Mouse (Mus musculus): Measurements from ENCODE around the gene Wnt3a. TPM values are rescaled to one million over a fixed set of nuclear protein-coding genes. Genes with fewer than 3 reads are reported as not detected.
A peak's percentile ranks its signal among the peaks of the same experiment; 100 is the strongest.

Gene Wnt3a
- polyA plus RNA-seq, 1 experiment from 2014 or later, result not detected

DNA sequence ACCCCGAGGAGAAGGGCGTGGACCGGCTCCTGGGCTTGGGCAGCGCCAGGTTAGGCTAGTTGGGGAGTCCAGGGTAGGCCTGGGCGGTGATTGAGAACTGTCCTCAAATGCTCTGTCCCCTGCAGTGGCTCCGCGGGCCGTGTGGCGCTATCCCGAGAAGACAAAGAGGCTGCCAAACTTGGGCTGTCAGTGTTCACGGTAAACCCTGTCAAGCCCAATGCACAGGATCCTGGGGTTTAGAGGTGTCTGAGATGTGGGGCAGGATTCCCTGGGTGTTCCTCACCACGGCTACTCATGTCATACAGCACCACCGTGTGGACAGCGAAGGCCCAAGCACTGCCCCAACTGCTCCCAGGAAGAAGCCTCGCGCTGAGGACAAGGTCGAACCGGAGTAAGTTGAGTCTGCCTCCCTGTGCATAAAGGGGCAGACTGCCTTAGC is 81.5 kb downstream of the Wnt3a start:
- Histone ChIP-seq H3K4me2 (ENCODE audit: low read depth, low read length) (peak overlapping the region; percentile 73), H3K9ac (ENCODE audit: low read length) (peak overlapping the region; percentile 88), H3K36me3 (ENCODE audit: control insufficient read depth, insufficient read depth) (peaks cover 43% of the 10 kb centered on the region), H3K27ac (ENCODE audit: low read length) (peak overlapping the region; percentile 90), H3K4me3 (ENCODE audit: low read length) (peak overlapping the region; percentile 77), H3K9me3 (replicated peaks; ENCODE audit: control insufficient read depth, low read length) (no peaks in the 10 kb centered on the region), H3K4me1 (ENCODE audit: control insufficient read depth, insufficient read depth, low read length) (peaks cover 21% of the 10 kb centered on the region), H3K27me3 (ENCODE audit: control insufficient read depth, insufficient read depth, low read length) (no peaks in the 10 kb centered on the region)
- WGBS, result 9% methylated on average over 18 of the region's 18 CpGs
- peak; percentile 49 for ATAC-seq (replicated peaks; ENCODE audit: extremely low read depth, insufficient read depth, low FRiP score)

GRCm38 (mm10) chr11:59208153-59208831 is 82.3 kb downstream of the Wnt3a start, which contains the start of gene 2310033P09Rik:
2310033P09Rik (plus strand) TSS chr11:59208321.
- peaks cover 43% of the 10 kb centered on the region for H3K36me3 ChIP-seq (ENCODE audit: control insufficient read depth, insufficient read depth)
- under 1% methylated on average over 67 of the region's 67 CpGs for WGBS
- peak within 1 kb of the TSS; percentile 77 for H3K4me3 ChIP-seq (ENCODE audit: low read length)
- no peaks in the 10 kb centered on the region for H3K9me3 ChIP-seq (replicated peaks; ENCODE audit: control insufficient read depth, low read length)
- H3K27me3 ChIP-seq (ENCODE audit: control insufficient read depth, insufficient read depth, low read length), result no peaks in the 10 kb centered on the region
- peak; percentile 87 for ATAC-seq (replicated peaks; ENCODE audit: extremely low read depth, insufficient read depth, low FRiP score)
- H3K9ac ChIP-seq (ENCODE audit: low read length), result peak within 1 kb of the TSS; percentile 88
- peaks cover 16% of the 10 kb centered on the region for H3K4me1 ChIP-seq (ENCODE audit: control insufficient read depth, insufficient read depth, low read length)
- peak within 1 kb of the TSS; percentile 90 for H3K27ac ChIP-seq (ENCODE audit: low read length)
- peak within 1 kb of the TSS; percentile 73 for H3K4me2 ChIP-seq (ENCODE audit: low read depth, low read length)

- peak within 1 kb of the TSS; percentile 80 for H3K27ac ChIP-seq (ENCODE audit: low read length)
- peak within 1 kb of the TSS; percentile 85 for H3K4me3 ChIP-seq (ENCODE audit: low read length)
- peaks cover 22% of the 10 kb centered on the region for H3K36me3 ChIP-seq (ENCODE audit: control insufficient read depth, insufficient read depth)
- H3K9me3 ChIP-seq (replicated peaks; ENCODE audit: control insufficient read depth, low read length), result no peaks in the 10 kb centered on the region
- peak; percentile 90 for ATAC-seq (replicated peaks; ENCODE audit: extremely low read depth, insufficient read depth, low FRiP score)
- H3K4me2 ChIP-seq (ENCODE audit: low read depth, low read length), result peak within 1 kb of the TSS; percentile 96
- under 1% methylated on average over 63 of the region's 63 CpGs for WGBS
- peaks cover 11% of the 10 kb centered on the region for H3K4me1 ChIP-seq (ENCODE audit: control insufficient read depth, insufficient read depth, low read length)
- peak within 1 kb of the TSS; percentile 92 for H3K9ac ChIP-seq (ENCODE audit: low read length)
- H3K27me3 ChIP-seq (ENCODE audit: control insufficient read depth, insufficient read depth, low read length), result no peaks in the 10 kb centered on the region
Measured at GRCm38 (mm10) chr11:59202081-59202995, 88.2 kb downstream of the Wnt3a start, which contains the start of gene Mrpl55. Mrpl55 (plus strand) TSS chr11:59202486.

- Histone ChIP-seq H3K4me3 (ENCODE audit: low read length) (peak overlapping the region; percentile 85), H3K36me3 (ENCODE audit: control insufficient read depth, insufficient read depth) (peaks cover 19% of the 10 kb centered on the region), H3K9me3 (replicated peaks; ENCODE audit: control insufficient read depth, low read length) (no peaks in the 10 kb centered on the region), H3K4me1 (ENCODE audit: control insufficient read depth, insufficient read depth, low read length) (peaks cover 11% of the 10 kb centered on the region), H3K27me3 (ENCODE audit: control insufficient read depth, insufficient read depth, low read length) (no peaks in the 10 kb centered on the region), H3K27ac (ENCODE audit: low read length) (peak overlapping the region; percentile 80), H3K9ac (ENCODE audit: low read length) (peak overlapping the region; percentile 92), H3K4me2 (ENCODE audit: low read depth, low read length) (peak overlapping the region; percentile 96)
- ATAC-seq (replicated peaks; ENCODE audit: extremely low read depth, insufficient read depth, low FRiP score), result no peak
- WGBS, result 26% methylated on average over 16 of the region's 16 CpGs
Measured at GRCm38 (mm10) chr11:59201216-59202002, 89.1 kb downstream of the Wnt3a start.

Small RNAs within 50 kb of the gene (microRNA-seq; reads per million reads assigned to microRNA genes)
- gene Gm24756, result not detected

Other genes with a start within 250 kb of the Wnt3a start
- gene Obscn, start 154.3 kb downstream of the Wnt3a start, polyA plus RNA-seq (2015; fragmentation: Nextera tagmentation; extraction: Ambion mirVana), result 87.2 and 91.9 TPM in 2 replicates
- 9.5 and 10.4 TPM in 2 replicates for gene Iba57, start 127.0 kb downstream of the Wnt3a start, polyA plus RNA-seq (2015; fragmentation: Nextera tagmentation; extraction: Ambion mirVana)
- 0.50 and 0.54 TPM in 2 replicates for gene Gjc2, start 107.5 kb downstream of the Wnt3a start, polyA plus RNA-seq (2015; fragmentation: Nextera tagmentation; extraction: Ambion mirVana)
- 130 and 140 TPM in 2 replicates for gene Guk1, start 98.5 kb downstream of the Wnt3a start, polyA plus RNA-seq (2015; fragmentation: Nextera tagmentation; extraction: Ambion mirVana)
- gene Mrpl55, start 88.3 kb downstream of the Wnt3a start, polyA plus RNA-seq (2015; fragmentation: Nextera tagmentation; extraction: Ambion mirVana), result 115 and 131 TPM in 2 replicates
- gene 2310033P09Rik, start 82.4 kb downstream of the Wnt3a start, polyA plus RNA-seq (2015; fragmentation: Nextera tagmentation; extraction: Ambion mirVana), result 18.8 and 21.0 TPM in 2 replicates
- gene Arf1, start 62.5 kb downstream of the Wnt3a start, polyA plus RNA-seq (2015; fragmentation: Nextera tagmentation; extraction: Ambion mirVana), result 597 and 626 TPM in 2 replicates
- 2.7 and 2.9 TPM in 2 replicates for gene Wnt9a, start 16.2 kb upstream of the Wnt3a start, polyA plus RNA-seq (2015; fragmentation: Nextera tagmentation; extraction: Ambion mirVana)
- not detected in 2 replicates for gene Prss38, start 84.9 kb upstream of the Wnt3a start, polyA plus RNA-seq (2015; fragmentation: Nextera tagmentation; extraction: Ambion mirVana)
- 10.9 and 11.1 TPM in 2 replicates for gene Jmjd4, start 159.3 kb upstream of the Wnt3a start, polyA plus RNA-seq (2015; fragmentation: Nextera tagmentation; extraction: Ambion mirVana)
- gene Snap47, start 160.4 kb upstream of the Wnt3a start, polyA plus RNA-seq (2015; fragmentation: Nextera tagmentation; extraction: Ambion mirVana), result 83.4 TPM in 2 replicates
- gene Zfp867, start 181.7 kb upstream of the Wnt3a start, polyA plus RNA-seq (2015; fragmentation: Nextera tagmentation; extraction: Ambion mirVana), result 6.1 and 7.0 TPM in 2 replicates
- 14.7 and 15.0 TPM in 2 replicates for gene Zkscan17, start 236.0 kb upstream of the Wnt3a start, polyA plus RNA-seq (2015; fragmentation: Nextera tagmentation; extraction: Ambion mirVana)

All from heart, embryonic 16.5 days (tissue).